Mouse (Mus musculus) bone marrow, adult 2 months (tissue): ENCODE results near the gene Meis2.

Source experiments
- CTCF ChIP-seq: fragments of 200-500 bp; IDR thresholded peaks from 2 replicates; pipeline ENCODE4 v1.5.1; 2011; ENCODE audit warnings: low read length, control low read depth; ENCODE audit not compliant: control insufficient read depth, insufficient read depth
- POLR2A ChIP-seq: fragments of 200-500 bp; IDR thresholded peaks from 2 replicates; pipeline ENCODE4 v1.6.1; 2011; ENCODE audit warnings: low read depth, mild to moderate bottlenecking, control low read depth, low read length, borderline replicate concordance; ENCODE audit not compliant: control insufficient read depth

DNA sequence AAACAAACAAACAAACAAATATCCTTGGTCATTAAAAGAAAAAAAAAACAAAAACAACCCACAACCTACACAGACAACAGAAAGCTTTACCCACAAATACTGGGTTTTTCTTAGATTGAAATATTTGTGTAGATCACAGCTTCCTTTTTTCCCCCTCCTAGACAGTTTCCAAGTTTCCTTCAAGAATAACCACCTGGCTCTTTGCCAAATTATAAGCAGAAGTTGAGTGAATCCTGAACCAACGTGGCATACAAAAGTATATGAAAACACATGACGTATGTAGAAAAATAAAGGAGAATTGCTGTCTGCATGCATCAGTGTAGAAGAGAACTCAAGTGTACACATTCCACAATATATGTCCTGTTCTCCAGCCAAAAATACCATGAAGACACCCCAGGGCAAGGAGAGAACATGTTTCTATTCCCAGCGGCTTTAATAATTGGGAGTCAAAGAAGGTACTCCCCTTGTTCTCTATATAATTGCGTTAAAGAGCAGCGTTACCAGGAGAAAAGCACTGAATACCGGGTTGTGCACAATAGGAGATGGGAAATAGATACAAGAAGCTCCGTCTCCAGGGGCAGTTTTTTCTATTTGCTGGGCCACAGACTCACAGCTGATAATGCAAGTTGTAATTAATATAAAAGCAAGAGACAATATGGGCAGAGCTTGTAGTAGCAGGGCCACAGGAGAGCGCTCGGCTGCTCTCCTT, 13.6 kb downstream of the Meis2 start:
- TF ChIP-seq CTCF (no peak), POLR2A (no peak)
